Mouse (Mus musculus): ENCODE data around the gene Srgap3. TPM values are rescaled to one million over a fixed set of nuclear protein-coding genes. Genes with fewer than 3 reads are reported as not detected.

Srgap3 gene
- polyA plus RNA-seq, 1 experiment: 4.6 TPM

GRCm38 (mm10) chr6:112770996-112771395 lies 176.1 kb downstream of the Srgap3 start:
- TF ChIP-seq MYOG (IDR thresholded peaks at IDR 0.05; ENCODE audit: control insufficient read depth, extremely low read depth, insufficient read length) (no peak), MAX (IDR thresholded peaks at IDR 0.05) (no peak), CTCF (IDR thresholded peaks at IDR 0.05; ENCODE audit: control insufficient read depth, insufficient read depth, insufficient read length) (no peak), MYOD1 (IDR thresholded peaks at IDR 0.05; ENCODE audit: control insufficient read depth, insufficient read length, low read depth) (no peak), USF1 (IDR thresholded peaks at IDR 0.05; ENCODE audit: low read depth) (no peak), FOSL1 (IDR thresholded peaks at IDR 0.05; ENCODE audit: insufficient read depth, low read length, poor library complexity, severe bottlenecking) (no peak)
- Histone ChIP-seq H3ac (ENCODE audit: control insufficient read depth, insufficient read length, low read depth) (no peak overlapping the region), H3K79me2 (ENCODE audit: control insufficient read depth, insufficient read depth) (no peaks in the 10 kb centered on the region)

GRCm38 (mm10) chr6:112758541-112758940 lies 188.5 kb downstream of the Srgap3 start:
- no peaks in the 10 kb centered on the region for H3K79me3 ChIP-seq (ENCODE audit: low read depth)
- no peak for TF ChIP-seq MYOG (IDR thresholded peaks at IDR 0.05; ENCODE audit: control insufficient read depth, extremely low read depth, insufficient read length)
- no peak for TF ChIP-seq USF1 (IDR thresholded peaks at IDR 0.05; ENCODE audit: low read depth)
- no peak for TF ChIP-seq MYOD1 (IDR thresholded peaks at IDR 0.05; ENCODE audit: control insufficient read depth, insufficient read length, low read depth)
- no peak for TF ChIP-seq CTCF (IDR thresholded peaks at IDR 0.05; ENCODE audit: control insufficient read depth, insufficient read depth, insufficient read length)
- TF ChIP-seq FOSL1 (IDR thresholded peaks at IDR 0.05; ENCODE audit: insufficient read depth, low read length, poor library complexity, severe bottlenecking): no peak
- no peak for TF ChIP-seq MAX (IDR thresholded peaks at IDR 0.05)
- no peaks in the 10 kb centered on the region for H3K36me3 ChIP-seq (ENCODE audit: control insufficient read depth, insufficient read depth)

More at GRCm38 (mm10) chr6:112770996-112771395, 176.1 kb downstream of the Srgap3 start:
- Histone ChIP-seq H3K79me3 (ENCODE audit: low read depth) (no peaks in the 10 kb centered on the region), H3K4me3 (ENCODE audit: insufficient read depth, poor library complexity, severe bottlenecking) (no peak overlapping the region), H3K36me3 (ENCODE audit: control insufficient read depth, insufficient read depth) (no peaks in the 10 kb centered on the region), H3K27me3 (ENCODE audit: control insufficient read depth, insufficient read depth, insufficient read length) (no peaks in the 10 kb centered on the region)

GRCm38 (mm10) chr6:112756866-112757265 lies 190.2 kb downstream of the Srgap3 start:
- H3K79me3 ChIP-seq (ENCODE audit: low read depth): no peaks in the 10 kb centered on the region
- no peaks in the 10 kb centered on the region for H3K27me3 ChIP-seq (ENCODE audit: control insufficient read depth, insufficient read depth, insufficient read length)

More at GRCm38 (mm10) chr6:112758541-112758940, 188.5 kb downstream of the Srgap3 start:
- H3K27me3 ChIP-seq (ENCODE audit: control insufficient read depth, insufficient read depth, insufficient read length): no peaks in the 10 kb centered on the region
- no peaks in the 10 kb centered on the region for H3K79me2 ChIP-seq (ENCODE audit: control insufficient read depth, insufficient read depth)
- H3K4me3 ChIP-seq (ENCODE audit: insufficient read depth, poor library complexity, severe bottlenecking): no peak overlapping the region
- no peak overlapping the region for H3ac ChIP-seq (ENCODE audit: control insufficient read depth, insufficient read length, low read depth)

GRCm38 (mm10) chr6:112754994-112755393 lies 192.1 kb downstream of the Srgap3 start:
- no peak overlapping the region for H3ac ChIP-seq (ENCODE audit: control insufficient read depth, insufficient read length, low read depth)
- no peaks in the 10 kb centered on the region for H3K27me3 ChIP-seq (ENCODE audit: control insufficient read depth, insufficient read depth, insufficient read length)
- H3K79me2 ChIP-seq (ENCODE audit: control insufficient read depth, insufficient read depth): no peaks in the 10 kb centered on the region
- no peak overlapping the region for H3K4me3 ChIP-seq (ENCODE audit: insufficient read depth, poor library complexity, severe bottlenecking)
- TF ChIP-seq MAX (IDR thresholded peaks at IDR 0.05) (no peak), CEBPB (IDR thresholded peaks at IDR 0.05; ENCODE audit: low read depth) (no peak), MYOG (IDR thresholded peaks at IDR 0.05; ENCODE audit: control insufficient read depth, extremely low read depth, insufficient read length) (no peak)
- H3K79me3 ChIP-seq (ENCODE audit: low read depth): no peaks in the 10 kb centered on the region
- no peaks in the 10 kb centered on the region for H3K36me3 ChIP-seq (ENCODE audit: control insufficient read depth, insufficient read depth)

More at GRCm38 (mm10) chr6:112756866-112757265, 190.2 kb downstream of the Srgap3 start:
- TF ChIP-seq CEBPB (IDR thresholded peaks at IDR 0.05; ENCODE audit: low read depth) (no peak), USF1 (IDR thresholded peaks at IDR 0.05; ENCODE audit: low read depth) (no peak), CTCF (IDR thresholded peaks at IDR 0.05; ENCODE audit: control insufficient read depth, insufficient read depth, insufficient read length) (no peak), MYOG (IDR thresholded peaks at IDR 0.05; ENCODE audit: control insufficient read depth, extremely low read depth, insufficient read length) (no peak), MYOD1 (IDR thresholded peaks at IDR 0.05; ENCODE audit: control insufficient read depth, insufficient read length, low read depth) (no peak), FOSL1 (IDR thresholded peaks at IDR 0.05; ENCODE audit: insufficient read depth, low read length, poor library complexity, severe bottlenecking) (no peak), MAX (IDR thresholded peaks at IDR 0.05) (no peak)
- Histone ChIP-seq H3K4me3 (ENCODE audit: insufficient read depth, poor library complexity, severe bottlenecking) (no peak overlapping the region), H3K79me2 (ENCODE audit: control insufficient read depth, insufficient read depth) (no peaks in the 10 kb centered on the region), H3ac (ENCODE audit: control insufficient read depth, insufficient read length, low read depth) (no peak overlapping the region), H3K36me3 (ENCODE audit: control insufficient read depth, insufficient read depth) (no peaks in the 10 kb centered on the region)

- no peak overlapping the region for H3K4me3 ChIP-seq (ENCODE audit: insufficient read depth, poor library complexity, severe bottlenecking)
- no peak overlapping the region for H3ac ChIP-seq (ENCODE audit: control insufficient read depth, insufficient read length, low read depth)
- no peak for TF ChIP-seq MAX (IDR thresholded peaks at IDR 0.05)
- TF ChIP-seq USF1 (IDR thresholded peaks at IDR 0.05; ENCODE audit: low read depth): no peak
- no peak for TF ChIP-seq CTCF (IDR thresholded peaks at IDR 0.05; ENCODE audit: control insufficient read depth, insufficient read depth, insufficient read length)
- TF ChIP-seq CEBPB (IDR thresholded peaks at IDR 0.05; ENCODE audit: low read depth): no peak
- TF ChIP-seq MYOD1 (IDR thresholded peaks at IDR 0.05; ENCODE audit: control insufficient read depth, insufficient read length, low read depth): no peak
- TF ChIP-seq MYOG (IDR thresholded peaks at IDR 0.05; ENCODE audit: control insufficient read depth, extremely low read depth, insufficient read length): no peak
- TF ChIP-seq FOSL1 (IDR thresholded peaks at IDR 0.05; ENCODE audit: insufficient read depth, low read length, poor library complexity, severe bottlenecking): no peak
These were observed 194.5 kb downstream of the Srgap3 start for GRCm38 (mm10) chr6:112752517-112752916.

GRCm38 (mm10) chr6:112752007-112752406 lies 195.1 kb downstream of the Srgap3 start:
- no peak overlapping the region for H3K4me3 ChIP-seq (ENCODE audit: insufficient read depth, poor library complexity, severe bottlenecking)
- no peaks in the 10 kb centered on the region for H3K27me3 ChIP-seq (ENCODE audit: control insufficient read depth, insufficient read depth, insufficient read length)
- TF ChIP-seq CTCF (IDR thresholded peaks at IDR 0.05; ENCODE audit: control insufficient read depth, insufficient read depth, insufficient read length) (no peak), USF1 (IDR thresholded peaks at IDR 0.05; ENCODE audit: low read depth) (no peak), MYOD1 (IDR thresholded peaks at IDR 0.05; ENCODE audit: control insufficient read depth, insufficient read length, low read depth) (no peak), MYOG (IDR thresholded peaks at IDR 0.05; ENCODE audit: control insufficient read depth, extremely low read depth, insufficient read length) (no peak), CEBPB (IDR thresholded peaks at IDR 0.05; ENCODE audit: low read depth) (no peak)
- no peaks in the 10 kb centered on the region for H3K79me2 ChIP-seq (ENCODE audit: control insufficient read depth, insufficient read depth)
- H3K36me3 ChIP-seq (ENCODE audit: control insufficient read depth, insufficient read depth): no peaks in the 10 kb centered on the region
- no peak overlapping the region for H3ac ChIP-seq (ENCODE audit: control insufficient read depth, insufficient read length, low read depth)
- H3K79me3 ChIP-seq (ENCODE audit: low read depth): no peaks in the 10 kb centered on the region

More at GRCm38 (mm10) chr6:112752517-112752916, 194.5 kb downstream of the Srgap3 start:
- no peaks in the 10 kb centered on the region for H3K79me3 ChIP-seq (ENCODE audit: low read depth)
- no peaks in the 10 kb centered on the region for H3K79me2 ChIP-seq (ENCODE audit: control insufficient read depth, insufficient read depth)
- no peaks in the 10 kb centered on the region for H3K36me3 ChIP-seq (ENCODE audit: control insufficient read depth, insufficient read depth)
- no peaks in the 10 kb centered on the region for H3K27me3 ChIP-seq (ENCODE audit: control insufficient read depth, insufficient read depth, insufficient read length)

All from C2C12 (cell line).